Mouse (Mus musculus) central nervous system, embryonic 14 days (tissue): ENCODE data around the gene Gemin5. TPM values are rescaled to one million over a fixed set of nuclear protein-coding genes. Genes with fewer than 3 reads are reported as not detected.

Source experiments
- polyA plus RNA-seq: library from polyadenylated mRNA; depleted of rRNA; stranded (reverse); fragments of >200 nt; gene quantifications from 2 replicates; pipeline ENCODE4 v1.2.3, GENCODE M21; 2012; rRNA removed

Gene Gemin5
- 11.3 and 12.1 TPM in 2 replicates for polyA plus RNA-seq

GRCm38 (mm10) chr11:58168167-58168915 is at the start of gene Gemin5:
Gemin5 (minus strand) TSS chr11:58168539.

GRCm38 (mm10) chr11:58199229-58200037 is 31.1 kb upstream of the Gemin5 start, which contains the start of the genes Igtp and Irgm2:
Igtp (plus strand) TSS chr11:58199556.
Irgm2 (plus strand) TSS chr11:58199618.

GRCm38 (mm10) chr11:58171459-58172091 is 3.2 kb upstream of the Gemin5 start, which contains the start of gene Mrpl22:
Mrpl22 (plus strand) TSS chr11:58171661.

GRCm38 (mm10) chr11:58103697-58104306 is 64.5 kb downstream of the Gemin5 start, which contains the start of gene Cnot8:
Cnot8 (plus strand) TSS chr11:58104153.

GRCm38 (mm10) chr11:58093021-58093528 is 75.3 kb downstream of the Gemin5 start, which contains the start of gene Gm12248:
Gm12248 (minus strand) TSS chr11:58093134.

Other genes starting within 250 kb of the Gemin5 start
- gene Larp1, start 159.5 kb downstream of the Gemin5 start, polyA plus RNA-seq = 45.5 and 48.0 TPM in 2 replicates
- not detected in 2 replicates for gene Gm12248, start 75.4 kb downstream of the Gemin5 start, polyA plus RNA-seq
- 107 and 111 TPM in 2 replicates for gene Cnot8, start 64.4 kb downstream of the Gemin5 start, polyA plus RNA-seq
- gene Mrpl22, start 3.1 kb upstream of the Gemin5 start, polyA plus RNA-seq = 77.5 and 91.2 TPM in 2 replicates
- 2.6 and 4.7 TPM in 2 replicates for gene Igtp, start 31.0 kb upstream of the Gemin5 start, polyA plus RNA-seq
- 2.0 and 2.4 TPM in 2 replicates for gene Irgm2, start 31.1 kb upstream of the Gemin5 start, polyA plus RNA-seq
- 0.04 and 0.05 TPM in 2 replicates for gene 4930438A08Rik, start 106.3 kb upstream of the Gemin5 start, polyA plus RNA-seq
- 62.8 and 69.6 TPM in 2 replicates for gene Zfp692, start 138.5 kb upstream of the Gemin5 start, polyA plus RNA-seq
- gene Zfp672, start 161.8 kb upstream of the Gemin5 start, polyA plus RNA-seq = 35.2 and 38.3 TPM in 2 replicates
- gene Sh3bp5l, start 162.2 kb upstream of the Gemin5 start, polyA plus RNA-seq = 38.0 and 39.2 TPM in 2 replicates
- gene Lypd8, start 210.5 kb upstream of the Gemin5 start, polyA plus RNA-seq = 0.11 and 0.13 TPM in 2 replicates